Mouse (Mus musculus) heart, postnatal 0 days (tissue): Measurements from ENCODE around the gene Ccdc88c.

Experiments used
- CTCF ChIP-seq: IDR thresholded peaks from 2 replicates; pipeline ENCODE4 v1.5.1; 2016; ENCODE audit warnings: antibody characterized with exemption, control low read depth, low read depth
- EP300 ChIP-seq: IDR thresholded peaks from 2 replicates; pipeline ENCODE4 v1.6.1; 2016; ENCODE audit warnings: antibody characterized with exemption, low read depth

DNA sequence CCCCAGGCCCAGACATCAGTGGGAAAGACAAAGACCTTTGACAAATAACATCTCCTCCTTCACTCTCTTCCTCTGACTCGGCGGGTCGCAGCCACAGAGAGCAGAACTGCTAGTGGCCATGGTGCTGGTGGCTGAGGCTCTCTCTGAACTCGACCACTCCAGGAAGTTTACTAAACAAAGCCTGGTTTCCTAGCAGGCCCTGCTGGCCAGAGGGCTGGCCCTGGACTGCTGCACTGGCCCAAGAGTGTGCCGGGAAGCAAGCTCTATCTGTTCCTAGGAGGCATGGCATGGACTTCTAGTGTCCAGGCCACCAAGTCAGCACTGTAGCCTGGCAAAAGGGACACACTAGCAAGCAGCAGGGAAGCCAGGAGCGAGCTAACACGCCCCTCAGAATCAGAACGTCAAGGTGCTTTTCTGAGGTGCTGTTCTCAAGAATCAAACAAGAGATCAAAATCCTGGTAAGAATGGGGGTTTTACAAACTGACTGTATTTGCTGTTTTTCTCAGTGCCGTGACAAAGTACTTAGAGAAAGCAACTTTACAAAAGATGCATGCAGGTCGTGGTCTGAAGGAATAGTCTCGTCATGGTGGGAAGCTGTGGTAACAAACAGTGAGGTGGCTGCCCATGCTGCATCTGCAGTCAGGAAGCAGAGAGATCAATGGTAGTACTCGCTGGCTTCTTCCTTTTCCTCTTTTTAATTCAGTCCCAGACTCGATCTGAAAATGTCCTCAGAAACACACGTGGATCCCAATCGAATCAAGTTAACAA, 50.7 kb downstream of the Ccdc88c start:
- no peak for TF ChIP-seq CTCF
- no peak for TF ChIP-seq EP300
